8 mouse cellular contexts compared by ENCODE assay signal in the genomic region with DNA sequence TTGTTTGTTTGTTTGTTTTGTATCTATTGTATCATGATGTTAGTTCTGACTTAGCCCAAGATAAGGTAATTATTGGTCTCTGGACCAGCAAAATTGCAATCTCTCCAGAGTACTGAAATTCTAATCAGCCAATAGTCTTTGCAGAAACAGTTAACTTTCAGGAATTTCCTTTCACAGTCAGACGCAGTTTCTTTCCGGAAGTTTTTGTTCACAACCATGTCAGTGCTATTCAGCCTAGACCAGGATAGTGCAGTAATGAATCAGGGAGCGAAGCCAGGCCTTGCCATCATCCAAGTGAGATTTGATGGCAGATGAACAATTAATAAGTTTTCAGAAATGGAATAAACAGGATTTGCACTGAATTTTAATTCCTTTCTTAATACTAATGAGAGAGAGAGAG. TPM values are rescaled to one million over a fixed set of nuclear protein-coding genes. Genes with fewer than 3 reads are reported as not detected.
DNase-seq lines count a peak whose midpoint lies in the region; ATAC-seq and TF ChIP-seq lines count a peak whose summit lies in the region.

No protein-coding gene starts in this region.

- no peaks in the 10 kb centered on the region for H3K27me3 ChIP-seq in heart, postnatal 0 days (ENCODE audit: control insufficient read depth, insufficient read depth, low read length)
- H3K27me3 ChIP-seq in liver, embryonic 14.5 days (ENCODE audit: control insufficient read depth, insufficient read depth, low read length) = no peaks in the 10 kb centered on the region

- TF ChIP-seq EP300 in heart, postnatal 0 days (IDR thresholded peaks at IDR 0.05; ENCODE audit: low read depth) = no peak
- TF ChIP-seq EP300 in liver, embryonic 14.5 days (IDR thresholded peaks at IDR 0.05; ENCODE audit: low read depth) = no peak

- no peaks in the 10 kb centered on the region for H3K9me3 ChIP-seq in heart, postnatal 0 days (replicated peaks; ENCODE audit: control insufficient read depth, low read length)
- H3K9me3 ChIP-seq in liver, embryonic 14.5 days (ENCODE audit: control insufficient read depth, low read length) = no peaks in the 10 kb centered on the region

- peak overlapping the region; percentile 62 for H3K4me3 ChIP-seq in heart, postnatal 0 days (ENCODE audit: low read depth, low read length)
- peak overlapping the region; percentile 88 to 96 for H3K4me3 ChIP-seq in liver, embryonic 14.5 days (ENCODE audit: insufficient read depth in 1 of 2, low read depth in 2 of 2, low read length in 2 of 2)

- peak overlapping the region; percentile 66 for H3K4me2 ChIP-seq in heart, postnatal 0 days (ENCODE audit: low read depth, low read length)
- H3K4me2 ChIP-seq in liver, embryonic 14.5 days (ENCODE audit: low read depth) = peak overlapping the region; percentile 89

- peaks cover 13% of the 10 kb centered on the region for H3K36me3 ChIP-seq in heart, postnatal 0 days (replicated peaks; ENCODE audit: control insufficient read depth, insufficient read depth, low read length)
- H3K36me3 ChIP-seq in liver, embryonic 14.5 days (replicated peaks; ENCODE audit: control insufficient read depth, insufficient read depth, low read depth) = peaks cover 13% of the 10 kb centered on the region

- no peak overlapping the region for H3K9ac ChIP-seq in heart, postnatal 0 days (replicated peaks; ENCODE audit: low read depth, low read length)
- H3K9ac ChIP-seq in liver, embryonic 14.5 days (replicated peaks) = peak overlapping the region; percentile 92

- TF ChIP-seq CTCF in heart, postnatal 0 days (IDR thresholded peaks at IDR 0.05; ENCODE audit: low read depth) = no peak
- no peak for TF ChIP-seq CTCF in liver, embryonic 14.5 days (IDR thresholded peaks at IDR 0.05; ENCODE audit: low read depth)

- peak overlapping the region; percentile 97 for H3K27ac ChIP-seq in heart, postnatal 0 days (ENCODE audit: low read depth)
- peak overlapping the region; percentile 89 for H3K27ac ChIP-seq in liver, embryonic 14.5 days

- WGBS in heart, postnatal 0 days = 38% methylated on average over 3 of the region's 3 CpGs
- WGBS in liver, embryonic 14.5 days (ENCODE audit: insufficient replicate concordance) = 32% methylated on average over 3 of the region's 3 CpGs

- ATAC-seq in heart, postnatal 0 days (ENCODE audit: insufficient read depth, low read depth) = no peak
- no peak for ATAC-seq in liver, embryonic 14.5 days (ENCODE audit: insufficient read depth)

- no peaks in the 10 kb centered on the region for H3K4me1 ChIP-seq in heart, postnatal 0 days (ENCODE audit: control insufficient read depth, insufficient read depth)
- H3K4me1 ChIP-seq in liver, embryonic 14.5 days (replicated peaks; ENCODE audit: control insufficient read depth in 2 of 2, insufficient read depth in 2 of 2, low read length in 1 of 2) = peaks cover 7 to 10% of the 10 kb centered on the region in 2 experiments

- DNase-seq in adrenal gland, postnatal 10 days = peak; percentile 14
- no peak for DNase-seq in adrenal gland, adult 18-20 months (ENCODE audit: low spot score in 2 of 2)
- peak; percentile 24 for DNase-seq in MEL-GATA-1-ER (ENCODE audit: extremely low read depth, low read depth)
- no peak for DNase-seq in heart, postnatal 0 days (ENCODE audit: low spot score)
- DNase-seq in liver, embryonic 14.5 days (ENCODE audit: low read depth in 3 of 3, low spot score in 3 of 3) = peak in 1 of 3 experiments; percentile 17
- DNase-seq in right cerebral cortex, postnatal 14 days = no peak
- DNase-seq in cerebellum, postnatal 4 days (ENCODE audit: low spot score in 2 of 2) = no peak
- no peak for DNase-seq in gastrocnemius, adult 18-20 months (ENCODE audit: low spot score)

RNA-seq across cellular contexts. Expression of a gene that starts 0.7 kb away (rescaled TPM):
- 10 to 100 TPM; 72.6 to 78.0 TPM for total RNA-seq in adrenal gland, postnatal 10 days (2021)
- 10 to 100 TPM; 69.7 to 78.0 TPM for total RNA-seq in adrenal gland, adult 18-20 months (2021)
- total RNA-seq in heart, postnatal 0 days (2014; rRNA removed; ENCODE audit: low replicate concordance) = 80.2 and 173 TPM in 2 replicates
- 70.1 and 70.6 TPM in 2 replicates for polyA plus RNA-seq in heart, postnatal 0 days (2015; fragmentation: Nextera tagmentation; extraction: Ambion mirVana)
- 34.4 and 41.4 TPM in 2 replicates for polyA plus RNA-seq in liver, embryonic 14.5 days (2012; rRNA removed)
- polyA plus RNA-seq in liver, embryonic 14.5 days (2014; fragmentation: Nextera tagmentation; extraction: Ambion mirVana) = 64.2 and 73.4 TPM in 2 replicates
- total RNA-seq in gastrocnemius, adult 18-20 months (2021) = 10 to 100 TPM; 30.6 to 31.9 TPM

RNA-seq across cellular contexts. Expression of a gene that starts 40.0 kb away (rescaled TPM):
- total RNA-seq in adrenal gland, postnatal 10 days (2021) = 1 to 10 TPM; 1.7 to 2.7 TPM
- total RNA-seq in adrenal gland, adult 18-20 months (2021) = 1 to 10 TPM in 1 of 2 experiments, under 1 TPM in 1; 0.77 to 1.3 TPM
- total RNA-seq in heart, postnatal 0 days (2014; rRNA removed; ENCODE audit: low replicate concordance) = 1.6 and 8.2 TPM in 2 replicates
- polyA plus RNA-seq in heart, postnatal 0 days (2015; fragmentation: Nextera tagmentation; extraction: Ambion mirVana) = 0.53 and 0.55 TPM in 2 replicates
- polyA plus RNA-seq in liver, embryonic 14.5 days (2012; rRNA removed) = 1.2 and 1.5 TPM in 2 replicates
- polyA plus RNA-seq in liver, embryonic 14.5 days (2014; fragmentation: Nextera tagmentation; extraction: Ambion mirVana) = 0.71 and 0.93 TPM in 2 replicates
- 1 to 10 TPM; 1.1 to 1.4 TPM for total RNA-seq in gastrocnemius, adult 18-20 months (2021)

RNA-seq across cellular contexts. Expression of a gene that starts 44.4 kb away (rescaled TPM):
- total RNA-seq in adrenal gland, postnatal 10 days (2021) = 1 to 10 TPM; 1.3 to 3.2 TPM
- total RNA-seq in adrenal gland, adult 18-20 months (2021) = under 1 TPM in 1 of 2 experiments, not detected in 1; 0.32 TPM
- total RNA-seq in heart, postnatal 0 days (2014; rRNA removed; ENCODE audit: low replicate concordance) = not detected in 2 replicates
- polyA plus RNA-seq in heart, postnatal 0 days (2015; fragmentation: Nextera tagmentation; extraction: Ambion mirVana) = 0.11 and 0.12 TPM in 2 replicates
- polyA plus RNA-seq in liver, embryonic 14.5 days (2012; rRNA removed) = not detected in 2 replicates
- 0.05 and 0.19 TPM in 2 replicates for polyA plus RNA-seq in liver, embryonic 14.5 days (2014; fragmentation: Nextera tagmentation; extraction: Ambion mirVana)
- not detected for total RNA-seq in gastrocnemius, adult 18-20 months (2021)

Comparison
In these comparisons a context has a peak if more than half of its experiments do, and no peak if none do; other contexts are left out.
1. DNase-seq: peak in adrenal gland, postnatal 10 days (single experiment) and MEL-GATA-1-ER (single experiment); none in adrenal gland, adult 18-20 months (0 of 2), heart, postnatal 0 days (single experiment), right cerebral cortex, postnatal 14 days (single experiment), cerebellum, postnatal 4 days (0 of 2) and gastrocnemius, adult 18-20 months (single experiment).